Mouse (Mus musculus) G1E (cell line): ENCODE results near the gene Chrnb1.

Experiments
- CTCF ChIP-seq: IDR thresholded peaks from 2 replicates; pipeline ENCODE4 v1.5.1; 2012; ENCODE audit warnings: low read depth, low read length, inconsistent platforms, mixed read lengths
- GATA1 ChIP-seq: IDR thresholded peaks from 2 replicates; pipeline ENCODE4 v1.6.1; 2012; ENCODE audit warnings: borderline replicate concordance, low read length, inconsistent platforms, mixed read lengths
- POLR2AphosphoS5 ChIP-seq: IDR thresholded peaks from 2 replicates; pipeline ENCODE4 v1.6.1; 2012; ENCODE audit warnings: low read depth, low read length, inconsistent platforms; ENCODE audit not compliant: insufficient replicate concordance

- TF ChIP-seq CTCF (no peak), GATA1 (no peak), POLR2AphosphoS5 (no peak)
These were observed 8.9 kb upstream of the Chrnb1 start for GRCm38 (mm10) chr11:69804652-69804940.
